Mouse (Mus musculus) kidney, postnatal 4 days (tissue): ENCODE data around the gene Wasf2.

Experiments used
- DNase-seq, 2 experiments: peaks; one replicate each; pipeline ENCODE4 v3.0.0; 2021; ENCODE audit warnings: mixed read lengths in 2 of 2

Wasf2 gene

GRCm38 (mm10) chr4:133240490-133240921, 110.2 kb downstream of the Wasf2 start, which contains the start of gene Map3k6:
Gene Map3k6, plus strand, starts transcription at chr4:133240818.
- DNase-seq, result peak; percentile 61 to 75

- DNase-seq, result peak; percentile 96
Measured at GRCm38 (mm10) chr4:133240934-133241908, 110.9 kb downstream of the Wasf2 start.

- no peak for DNase-seq
Measured at GRCm38 (mm10) chr4:133241910-133242309, 111.6 kb downstream of the Wasf2 start.

GRCm38 (mm10) chr4:133242710-133243109, 112.4 kb downstream of the Wasf2 start:
- no peak for DNase-seq

DNA sequence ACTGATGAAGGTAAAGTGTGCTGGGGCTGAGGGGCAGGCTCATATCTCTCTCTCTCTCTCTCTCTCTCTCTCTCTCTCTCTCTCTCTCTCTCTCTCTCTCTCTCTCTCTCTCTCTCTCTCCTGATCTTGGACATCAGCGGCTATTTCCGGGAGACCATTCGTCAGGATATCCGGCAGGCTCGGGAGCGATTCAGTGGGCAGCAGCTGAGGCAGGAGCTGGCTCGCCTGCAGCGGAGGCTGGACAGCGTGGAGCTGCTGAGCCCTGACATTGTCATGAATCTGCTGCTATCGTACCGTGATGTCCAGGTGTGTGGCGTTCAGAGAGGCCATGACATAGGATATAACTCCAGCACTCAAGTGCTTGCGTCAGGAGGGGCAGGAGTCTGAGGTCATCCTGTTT, 113.2 kb downstream of the Wasf2 start:
- peak; percentile 46 to 54 for DNase-seq

GRCm38 (mm10) chr4:133244289-133244688, 114.0 kb downstream of the Wasf2 start:
- no peak for DNase-seq

DNA sequence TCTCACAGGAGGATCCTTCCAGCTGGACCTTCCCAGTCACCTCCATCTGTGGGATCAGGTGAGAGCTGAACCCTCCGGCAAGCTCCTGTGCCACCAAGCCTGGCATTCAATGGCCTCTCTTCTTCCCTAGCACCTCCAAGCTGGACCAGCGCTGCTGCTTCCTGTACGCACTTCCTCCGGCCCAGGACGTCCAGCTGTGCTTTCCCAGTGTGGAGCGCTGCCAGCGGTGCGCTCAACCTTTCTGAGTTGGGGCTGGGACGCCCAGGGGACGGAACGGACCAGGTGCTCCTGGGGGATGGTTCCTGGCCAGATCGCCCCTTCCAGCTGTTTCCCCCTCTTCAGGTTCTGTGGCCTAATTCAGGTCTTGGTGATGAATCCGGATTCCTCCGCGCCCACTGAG, 116.8 kb downstream of the Wasf2 start:
- DNase-seq, result peak; percentile 60 to 73

DNA sequence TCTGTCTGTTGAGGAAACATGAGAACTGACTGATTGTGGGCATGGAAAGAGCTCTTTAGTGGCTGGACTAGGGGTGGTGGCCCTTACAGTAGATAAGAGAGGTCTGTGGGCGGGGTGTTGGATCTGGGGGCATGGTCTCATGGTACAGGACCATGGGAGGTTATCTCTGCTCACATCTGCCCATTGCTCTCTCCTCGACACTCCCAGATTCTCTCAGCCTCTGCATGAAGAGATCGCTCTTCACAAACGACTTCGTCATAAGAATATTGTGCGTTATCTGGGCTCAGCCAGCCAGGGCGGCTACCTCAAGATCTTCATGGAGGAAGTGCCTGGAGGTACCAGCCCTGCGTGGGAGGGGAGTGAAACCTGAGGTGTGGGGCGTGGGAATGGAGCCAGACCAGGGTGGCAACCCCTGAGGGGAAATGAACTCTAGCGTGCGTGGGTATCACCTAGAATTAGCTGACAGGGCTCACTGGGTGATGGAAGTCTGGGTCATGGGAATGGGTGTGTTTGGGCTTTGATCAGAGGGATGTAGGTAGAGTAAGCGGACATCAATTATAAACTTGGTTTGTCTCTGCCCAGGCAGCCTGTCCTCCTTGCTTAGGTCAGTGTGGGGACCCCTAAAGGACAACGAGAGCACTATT, 117.6 kb downstream of the Wasf2 start:
- no peak for DNase-seq
